Mouse (Mus musculus): ENCODE measurements around the gene Krtap6-5. TPM values are rescaled to one million over a fixed set of nuclear protein-coding genes. Genes with fewer than 3 reads are reported as not detected.
"Not testable (repeated sequence)": the region's sequence is repeated elsewhere in the genome, so short reads cannot be mapped to it uniquely, and the experiment has no call there.

The Krtap6-5 gene
- polyA plus RNA-seq (2016; fragmentation: Nextera tagmentation; extraction: Ambion mirVana), result not detected in 2 replicates

DNA sequence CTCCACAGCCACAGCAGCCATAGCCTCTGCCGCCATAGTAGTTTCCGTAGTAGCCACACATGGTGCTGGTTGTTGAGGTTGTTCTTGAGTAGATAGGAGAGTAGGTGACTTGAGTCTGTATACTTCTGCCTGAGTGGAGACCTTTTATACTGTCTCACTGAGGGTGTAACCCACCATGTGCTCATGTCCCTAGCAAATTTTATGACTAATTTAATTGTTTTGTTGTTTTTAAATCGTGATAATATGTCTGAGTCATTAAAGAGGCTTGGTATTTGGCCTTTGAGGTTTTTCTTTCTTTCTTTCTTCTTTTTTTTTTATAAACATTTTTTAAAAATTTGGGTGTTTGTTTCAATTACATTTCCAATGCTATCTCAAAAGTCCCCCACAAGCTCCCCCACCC is at the start of gene Krtap6-5:
TSS of gene Krtap6-5 (minus strand) at position 101 of the 400 bp plus-strand sequence.
- Histone ChIP-seq H3K27me3 (ENCODE audit: low read depth, poor library complexity, severe bottlenecking) (no peaks in the 10 kb centered on the region), H3K27ac (replicated peaks) (no peak within 1 kb of the TSS), H3K4me1 (no peaks in the 10 kb centered on the region), H3K4me3 (no peak within 1 kb of the TSS), H3K36me3 (no peaks in the 10 kb centered on the region), H3K9me3 (replicated peaks) (no peaks in the 10 kb centered on the region)
- WGBS, result 87% methylated on average over 3 of the region's 3 CpGs
- DNase-seq (ENCODE audit: low spot score), result no peak

DNA sequence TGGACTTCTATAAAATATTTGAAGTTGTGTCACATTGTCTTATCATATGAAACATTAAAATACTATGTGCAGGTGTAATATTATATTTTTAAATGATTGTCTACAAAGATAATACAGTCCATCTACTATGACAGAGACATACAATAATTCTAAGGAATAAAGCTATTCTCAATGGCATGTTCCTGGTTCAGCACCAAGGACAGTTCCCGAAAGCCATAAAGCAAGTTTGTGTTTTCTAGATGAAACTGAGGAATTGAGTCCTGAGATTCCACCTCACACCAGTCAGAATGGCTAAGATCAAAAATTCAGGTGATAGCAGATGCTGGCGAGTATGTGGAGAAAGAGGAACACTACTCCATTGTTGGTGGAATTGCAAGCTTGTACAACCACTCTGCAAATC is 23.4 kb upstream of the Krtap6-5 start:
- 79% methylated on average over 2 of the region's 2 CpGs for WGBS
- DNase-seq (ENCODE audit: low spot score), result peak; percentile 12
- not testable (repeated sequence) for H3K4me1 ChIP-seq

GRCm38 (mm10) chr16:89063902-89064301 is 16.2 kb upstream of the Krtap6-5 start, which contains the start of gene 1110025L11Rik:
Gene 1110025L11Rik (minus strand): TSS chr16:89064002.
- not testable (repeated sequence) for H3K4me3 ChIP-seq; H3K27me3 ChIP-seq (ENCODE audit: low read depth, poor library complexity, severe bottlenecking); H3K4me1 ChIP-seq; H3K9me3 ChIP-seq (replicated peaks); H3K27ac ChIP-seq (replicated peaks); DNase-seq (ENCODE audit: low spot score); H3K36me3 ChIP-seq
- no CpG with 5 or more reads among the region's 2 CpGs for WGBS

More for the DNA sequence above, 23.4 kb upstream of the Krtap6-5 start:
- not testable (repeated sequence) for H3K36me3 ChIP-seq; H3K27me3 ChIP-seq (ENCODE audit: low read depth, poor library complexity, severe bottlenecking); H3K27ac ChIP-seq (replicated peaks); H3K4me3 ChIP-seq; H3K9me3 ChIP-seq (replicated peaks)

- H3K9me3 ChIP-seq (replicated peaks); H3K36me3 ChIP-seq; H3K27me3 ChIP-seq (ENCODE audit: low read depth, poor library complexity, severe bottlenecking); H3K4me1 ChIP-seq; DNase-seq (ENCODE audit: low spot score); H3K4me3 ChIP-seq; H3K27ac ChIP-seq (replicated peaks): not testable (repeated sequence)
- WGBS, result 91% methylated on average over 2 of the region's 4 CpGs
These were observed 6.3 kb downstream of the Krtap6-5 start, which contains the start of gene Gm10228 for GRCm38 (mm10) chr16:89041372-89041771. Gene Gm10228 (minus strand): TSS chr16:89041472.

DNA sequence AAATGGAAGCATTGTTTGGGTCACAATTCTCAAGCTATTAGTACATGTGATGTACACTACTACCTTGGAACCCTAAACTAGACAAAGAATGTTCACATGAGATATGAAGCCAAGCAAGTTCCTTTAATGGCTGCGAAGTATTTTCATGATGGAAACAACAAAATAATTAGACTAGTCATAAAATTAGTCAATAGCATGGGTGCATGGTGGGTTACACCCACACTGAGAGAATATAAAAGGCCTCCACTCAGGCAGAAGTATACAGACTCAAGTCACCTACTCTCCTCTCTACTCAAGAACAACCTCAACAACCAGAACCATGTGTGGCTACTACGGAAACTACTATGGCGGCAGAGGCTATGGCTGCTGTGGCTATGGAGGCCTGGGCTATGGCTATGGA is 16.3 kb downstream of the Krtap6-5 start, which contains the start of gene Krtap6-1:
TSS of gene Krtap6-1 (plus strand) at position 301 of the 400 bp plus-strand sequence.
- H3K27ac ChIP-seq (replicated peaks); H3K4me3 ChIP-seq; H3K36me3 ChIP-seq; H3K27me3 ChIP-seq (ENCODE audit: low read depth, poor library complexity, severe bottlenecking); H3K4me1 ChIP-seq; DNase-seq (ENCODE audit: low spot score); H3K9me3 ChIP-seq (replicated peaks): not testable (repeated sequence)
- WGBS, result 91% methylated on average over 3 of the region's 3 CpGs

- H3K27ac ChIP-seq (replicated peaks); H3K36me3 ChIP-seq; DNase-seq (ENCODE audit: low spot score); H3K4me3 ChIP-seq; H3K4me1 ChIP-seq; H3K9me3 ChIP-seq (replicated peaks); H3K27me3 ChIP-seq (ENCODE audit: low read depth, poor library complexity, severe bottlenecking): not testable (repeated sequence)
- WGBS, result 94% methylated on average over 3 of the region's 3 CpGs
These were observed 32.7 kb downstream of the Krtap6-5 start, which contains the start of gene Gm10229 for GRCm38 (mm10) chr16:89014984-89015383. Gene Gm10229 (plus strand): TSS chr16:89015284.

- 98% methylated on average over 3 of the region's 3 CpGs for WGBS
- DNase-seq (ENCODE audit: low spot score), result no peak
- Histone ChIP-seq H3K4me1 (no peaks in the 10 kb centered on the region), H3K27ac (replicated peaks) (no peak overlapping the region), H3K27me3 (ENCODE audit: low read depth, poor library complexity, severe bottlenecking) (no peaks in the 10 kb centered on the region), H3K9me3 (replicated peaks) (no peaks in the 10 kb centered on the region), H3K36me3 (no peaks in the 10 kb centered on the region), H3K4me3 (no peak overlapping the region)
These were observed 33.7 kb downstream of the Krtap6-5 start for GRCm38 (mm10) chr16:89013973-89014372.

GRCm38 (mm10) chr16:89010659-89011058 is 37.0 kb downstream of the Krtap6-5 start, which contains the start of gene Krtap22-2:
Gene Krtap22-2 (minus strand): TSS chr16:89010759.
- H3K27ac ChIP-seq (replicated peaks), result no peak within 1 kb of the TSS
- no peaks in the 10 kb centered on the region for H3K27me3 ChIP-seq (ENCODE audit: low read depth, poor library complexity, severe bottlenecking)
- H3K9me3 ChIP-seq (replicated peaks), result no peaks in the 10 kb centered on the region
- DNase-seq (ENCODE audit: low spot score), result no peak
- H3K4me1 ChIP-seq, result no peaks in the 10 kb centered on the region
- no peak within 1 kb of the TSS for H3K4me3 ChIP-seq
- 84% methylated on average over 5 of the region's 5 CpGs for WGBS
- no peaks in the 10 kb centered on the region for H3K36me3 ChIP-seq

Other genes with a start within 250 kb of the Krtap6-5 start
- not detected in 2 replicates for gene Gm20741, start 235.7 kb downstream of the Krtap6-5 start, polyA plus RNA-seq (2016; fragmentation: Nextera tagmentation; extraction: Ambion mirVana)
- not detected in 2 replicates for gene Krtap15, start 227.7 kb downstream of the Krtap6-5 start, polyA plus RNA-seq (2016; fragmentation: Nextera tagmentation; extraction: Ambion mirVana)
- gene Krtap14, start 221.7 kb downstream of the Krtap6-5 start, polyA plus RNA-seq (2016; fragmentation: Nextera tagmentation; extraction: Ambion mirVana), result not detected in 2 replicates
- gene Krtap19-1, start 178.5 kb downstream of the Krtap6-5 start, polyA plus RNA-seq (2016; fragmentation: Nextera tagmentation; extraction: Ambion mirVana), result not detected in 2 replicates
- not detected in 2 replicates for gene Krtap19-2, start 173.6 kb downstream of the Krtap6-5 start, polyA plus RNA-seq (2016; fragmentation: Nextera tagmentation; extraction: Ambion mirVana)
- gene Krtap19-3, start 169.8 kb downstream of the Krtap6-5 start, polyA plus RNA-seq (2016; fragmentation: Nextera tagmentation; extraction: Ambion mirVana), result not detected in 2 replicates
- not detected in 2 replicates for gene Krtap19-4, start 162.8 kb downstream of the Krtap6-5 start, polyA plus RNA-seq (2016; fragmentation: Nextera tagmentation; extraction: Ambion mirVana)
- not detected in 2 replicates for gene Krtap19-5, start 151.4 kb downstream of the Krtap6-5 start, polyA plus RNA-seq (2016; fragmentation: Nextera tagmentation; extraction: Ambion mirVana)
- gene Krtap19-9b, start 115.6 kb downstream of the Krtap6-5 start, polyA plus RNA-seq (2016; fragmentation: Nextera tagmentation; extraction: Ambion mirVana), result not detected in 2 replicates
- not detected in 2 replicates for gene Krtap16-3, start 85.0 kb downstream of the Krtap6-5 start, polyA plus RNA-seq (2016; fragmentation: Nextera tagmentation; extraction: Ambion mirVana)
- not detected in 2 replicates for gene Krtap22-2, start 37.1 kb downstream of the Krtap6-5 start, polyA plus RNA-seq (2016; fragmentation: Nextera tagmentation; extraction: Ambion mirVana)
- not detected in 2 replicates for gene Gm10229, start 32.6 kb downstream of the Krtap6-5 start, polyA plus RNA-seq (2016; fragmentation: Nextera tagmentation; extraction: Ambion mirVana)
- gene Krtap6-1, start 16.2 kb downstream of the Krtap6-5 start, polyA plus RNA-seq (2016; fragmentation: Nextera tagmentation; extraction: Ambion mirVana), result not detected in 2 replicates
- gene Gm10228, start 6.4 kb downstream of the Krtap6-5 start, polyA plus RNA-seq (2016; fragmentation: Nextera tagmentation; extraction: Ambion mirVana), result not detected in 2 replicates
- not detected in 2 replicates for gene 1110025L11Rik, start 16.1 kb upstream of the Krtap6-5 start, polyA plus RNA-seq (2016; fragmentation: Nextera tagmentation; extraction: Ambion mirVana)
- not detected in 2 replicates for gene Krtap6-3, start 36.1 kb upstream of the Krtap6-5 start, polyA plus RNA-seq (2016; fragmentation: Nextera tagmentation; extraction: Ambion mirVana)
- not detected in 2 replicates for gene Gm6358, start 93.0 kb upstream of the Krtap6-5 start, polyA plus RNA-seq (2016; fragmentation: Nextera tagmentation; extraction: Ambion mirVana)
- not detected in 2 replicates for gene Gm10061, start 103.2 kb upstream of the Krtap6-5 start, polyA plus RNA-seq (2016; fragmentation: Nextera tagmentation; extraction: Ambion mirVana)
- not detected in 2 replicates for gene Gm9789, start 110.1 kb upstream of the Krtap6-5 start, polyA plus RNA-seq (2016; fragmentation: Nextera tagmentation; extraction: Ambion mirVana)
- not detected in 2 replicates for gene Gm7735, start 121.6 kb upstream of the Krtap6-5 start, polyA plus RNA-seq (2016; fragmentation: Nextera tagmentation; extraction: Ambion mirVana)
- not detected in 2 replicates for gene 1110057P08Rik, start 126.9 kb upstream of the Krtap6-5 start, polyA plus RNA-seq (2016; fragmentation: Nextera tagmentation; extraction: Ambion mirVana)
- gene Krtap20-2, start 158.0 kb upstream of the Krtap6-5 start, polyA plus RNA-seq (2016; fragmentation: Nextera tagmentation; extraction: Ambion mirVana), result not detected in 2 replicates

Data from midbrain, embryonic 10.5 days (tissue).